Mouse (Mus musculus): ENCODE measurements around the gene Prkn.

DNA sequence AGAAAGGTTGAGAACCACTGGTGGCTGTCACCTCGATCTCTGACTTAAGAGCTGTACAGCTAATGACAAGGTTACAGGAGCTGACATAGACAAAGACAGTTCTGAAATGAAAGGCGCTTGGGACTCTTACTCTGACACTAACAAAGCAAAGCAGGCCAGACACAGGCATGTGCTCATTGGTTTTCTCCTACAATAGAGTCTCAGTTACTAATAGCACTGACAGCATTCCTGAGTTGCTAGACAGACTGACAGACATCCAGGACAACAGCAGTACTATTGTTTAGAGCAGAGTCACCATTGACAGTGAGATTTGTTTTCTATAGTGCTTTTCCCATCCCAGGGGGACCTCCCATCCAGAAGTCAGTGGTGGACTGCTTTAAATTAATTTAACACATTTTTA lies 977.7 kb downstream of the Prkn start:
- TF ChIP-seq HCFC1 (IDR thresholded peaks at IDR 0.05; ENCODE audit: borderline replicate concordance, insufficient read depth, low read length) = no peak
- no peak for TF ChIP-seq ZNF384 (IDR thresholded peaks at IDR 0.05; ENCODE audit: low read depth, low read length)
- TF ChIP-seq CHD2 (IDR thresholded peaks at IDR 0.05; ENCODE audit: low read depth, low read length) = no peak
- no peak for TF ChIP-seq ZC3H11A (IDR thresholded peaks at IDR 0.05; ENCODE audit: borderline replicate concordance, low read depth, low read length)
